Mouse (Mus musculus): Measurements from ENCODE around the gene Dynlrb2.

Gene Dynlrb2

DNA sequence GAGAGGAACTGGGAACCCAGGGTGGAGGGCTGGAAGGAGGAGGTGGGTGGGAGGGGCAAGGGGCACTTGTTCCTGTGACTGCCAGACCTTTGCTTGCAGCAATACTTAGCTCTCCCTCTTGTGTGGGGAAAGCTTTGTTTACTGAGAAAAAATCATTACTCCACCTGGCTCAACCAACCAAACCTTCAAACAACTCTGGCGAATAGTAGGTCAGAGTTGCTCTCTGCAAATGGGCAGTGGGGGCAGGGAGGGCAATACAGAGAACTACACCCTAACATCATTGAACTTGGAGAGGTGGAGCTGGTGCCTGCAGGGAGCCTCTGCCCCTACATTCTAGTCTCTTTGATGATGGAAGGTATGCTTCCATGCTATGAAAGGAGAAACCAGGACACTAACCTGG, 35.4 kb downstream of the Dynlrb2 start:
- DNase-seq (ENCODE audit: low spot score): no peak

GRCm38 (mm10) chr8:116542842-116543241, 38.1 kb downstream of the Dynlrb2 start:
- DNase-seq (ENCODE audit: low spot score): no peak

- no peak for DNase-seq (ENCODE audit: low spot score)
These were observed 38.6 kb downstream of the Dynlrb2 start for GRCm38 (mm10) chr8:116543366-116543765.

- DNase-seq (ENCODE audit: low spot score): no peak
These were observed 47.5 kb downstream of the Dynlrb2 start for GRCm38 (mm10) chr8:116552255-116552654.

DNA sequence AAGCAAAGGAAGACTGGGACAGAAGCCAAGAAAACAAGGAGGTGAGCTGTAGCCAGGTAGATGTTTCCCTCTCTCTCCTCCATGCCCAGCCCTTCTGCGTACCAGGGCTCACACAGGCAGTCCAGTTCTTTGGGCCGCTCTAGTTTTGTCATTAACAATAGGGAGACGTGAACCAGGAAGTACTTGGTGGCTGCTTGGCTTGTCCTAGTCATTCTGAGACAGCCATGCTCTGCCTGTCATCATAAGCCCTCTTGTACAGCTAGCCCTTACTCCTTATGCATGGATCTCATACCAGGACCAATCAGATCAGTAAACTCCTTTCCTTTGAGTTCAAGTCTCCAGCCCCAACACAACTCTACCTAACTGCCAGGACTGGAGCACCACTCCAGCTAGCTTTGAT, 48.0 kb downstream of the Dynlrb2 start:
- DNase-seq (ENCODE audit: low spot score): no peak
